Mouse (Mus musculus): ENCODE results near the gene Xpr1. TPM values are rescaled to one million over a fixed set of nuclear protein-coding genes. Genes with fewer than 3 reads are reported as not detected.
A peak's percentile ranks its signal among the peaks of the same experiment; 100 is the strongest.

Xpr1 gene
- polyA plus RNA-seq, 1 experiment from 2014 or later = 10.5 TPM

DNA sequence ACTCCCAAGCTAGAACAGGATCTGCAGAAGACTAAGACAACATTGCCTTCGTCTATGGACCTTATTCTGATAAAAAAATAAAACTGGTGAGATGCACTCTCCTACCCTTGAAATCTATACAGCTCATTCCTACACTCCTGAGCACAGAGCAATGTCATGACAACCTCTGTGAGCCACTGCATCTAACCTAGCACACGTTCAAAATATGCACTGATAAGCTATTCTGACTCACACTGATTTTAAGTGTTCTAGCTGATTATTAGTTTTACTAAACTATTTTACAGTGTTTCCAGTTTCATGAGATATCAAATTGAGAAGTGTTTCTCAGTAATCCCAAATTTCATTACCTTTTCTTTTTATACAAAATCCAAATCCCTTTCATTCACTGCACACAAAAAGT, 23.2 kb downstream of the Xpr1 start:
- 61% methylated on average over 2 of the region's 2 CpGs for WGBS
- no peak overlapping the region for H3K4me3 ChIP-seq (replicated peaks)
- no peak overlapping the region for H3K4me2 ChIP-seq
- no peak overlapping the region for H3K9ac ChIP-seq
- ATAC-seq (replicated peaks; ENCODE audit: low FRiP score) = no peak
- H3K36me3 ChIP-seq = no peaks in the 10 kb centered on the region
- no peak overlapping the region for H3K27ac ChIP-seq
- no peaks in the 10 kb centered on the region for H3K27me3 ChIP-seq
- no peaks in the 10 kb centered on the region for H3K4me1 ChIP-seq
- H3K9me3 ChIP-seq (replicated peaks) = no peaks in the 10 kb centered on the region

DNA sequence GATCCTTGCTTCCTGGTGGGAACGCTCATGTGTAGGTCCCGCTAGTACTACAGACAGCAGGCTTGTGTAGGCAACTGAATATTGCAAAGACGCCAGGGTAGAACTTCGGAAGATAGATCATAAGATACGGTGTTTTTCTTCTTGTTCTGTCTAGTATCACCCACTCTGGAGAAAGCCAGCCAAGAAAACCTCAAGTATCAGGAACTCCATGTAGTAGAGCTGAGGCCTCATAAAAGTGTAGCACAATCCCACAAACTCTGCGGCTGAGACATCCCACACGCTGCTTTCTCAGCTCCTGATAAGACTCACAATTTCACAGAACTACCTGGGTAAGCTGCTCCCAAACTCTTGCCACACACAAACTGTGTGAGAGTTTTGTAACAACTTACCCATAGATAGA, 24.4 kb downstream of the Xpr1 start:
- H3K4me3 ChIP-seq (replicated peaks) = no peak overlapping the region
- no peak overlapping the region for H3K27ac ChIP-seq
- no peaks in the 10 kb centered on the region for H3K27me3 ChIP-seq
- no peak for ATAC-seq (replicated peaks; ENCODE audit: low FRiP score)
- WGBS = 85% methylated on average over 7 of the region's 7 CpGs
- H3K4me2 ChIP-seq = no peak overlapping the region
- H3K36me3 ChIP-seq = no peaks in the 10 kb centered on the region
- H3K9me3 ChIP-seq (replicated peaks) = no peaks in the 10 kb centered on the region
- H3K4me1 ChIP-seq = peaks cover 8% of the 10 kb centered on the region
- no peak overlapping the region for H3K9ac ChIP-seq

DNA sequence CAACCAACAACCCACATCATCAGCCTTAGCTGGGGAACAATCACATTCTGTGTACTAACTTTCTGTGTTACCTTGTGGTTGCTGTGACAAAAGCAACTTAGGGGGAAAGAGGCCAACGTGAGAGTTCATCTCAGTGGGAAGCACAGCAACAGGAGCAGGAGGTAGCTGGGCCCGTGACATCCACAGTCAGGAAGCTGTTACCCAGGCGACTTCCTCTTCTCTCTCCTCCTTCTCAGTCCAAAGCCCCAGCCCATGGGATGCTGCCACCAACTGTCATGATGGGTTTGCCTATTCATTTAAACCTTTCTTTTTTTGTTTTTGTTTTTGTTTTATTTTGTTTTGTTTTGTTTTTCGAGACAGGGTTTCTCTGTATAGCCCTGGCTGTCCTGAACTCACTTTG, 25.7 kb downstream of the Xpr1 start:
- Histone ChIP-seq H3K4me3 (replicated peaks) (no peak overlapping the region), H3K9ac (no peak overlapping the region), H3K27ac (no peak overlapping the region), H3K36me3 (no peaks in the 10 kb centered on the region), H3K4me1 (peaks cover 10% of the 10 kb centered on the region), H3K27me3 (no peaks in the 10 kb centered on the region), H3K9me3 (replicated peaks) (no peaks in the 10 kb centered on the region), H3K4me2 (no peak overlapping the region)
- ATAC-seq (replicated peaks; ENCODE audit: low FRiP score) = no peak
- 72% methylated on average over 4 of the region's 4 CpGs for WGBS

DNA sequence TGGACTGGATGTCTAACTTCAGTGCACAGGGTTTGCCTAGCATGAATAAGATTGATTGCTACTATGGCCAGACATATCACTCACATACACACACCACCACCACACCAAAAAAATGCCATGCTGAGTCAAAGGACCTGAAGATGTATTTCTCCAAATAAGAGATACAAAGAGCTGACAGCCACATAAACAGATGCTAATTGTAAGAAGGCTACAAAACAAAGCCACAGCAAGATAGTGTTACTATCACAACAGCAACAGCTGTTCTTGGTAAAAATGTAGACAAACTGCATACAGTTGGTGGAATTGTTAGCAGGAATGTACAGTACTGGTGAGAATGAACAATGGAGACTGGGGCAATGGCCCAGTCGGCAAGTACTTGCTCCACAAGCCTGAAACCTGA, 28.8 kb downstream of the Xpr1 start:
- 16% methylated on average over 1 of the region's 1 CpGs for WGBS
- Histone ChIP-seq H3K27me3 (no peaks in the 10 kb centered on the region), H3K4me3 (replicated peaks) (no peak overlapping the region), H3K27ac (peak overlapping the region; percentile 23; the same call in 1 of the 2 replicates), H3K9ac (no peak overlapping the region), H3K4me2 (no peak overlapping the region), H3K9me3 (replicated peaks) (no peaks in the 10 kb centered on the region), H3K4me1 (peaks cover 10% of the 10 kb centered on the region), H3K36me3 (no peaks in the 10 kb centered on the region)
- no peak for ATAC-seq (replicated peaks; ENCODE audit: low FRiP score)

DNA sequence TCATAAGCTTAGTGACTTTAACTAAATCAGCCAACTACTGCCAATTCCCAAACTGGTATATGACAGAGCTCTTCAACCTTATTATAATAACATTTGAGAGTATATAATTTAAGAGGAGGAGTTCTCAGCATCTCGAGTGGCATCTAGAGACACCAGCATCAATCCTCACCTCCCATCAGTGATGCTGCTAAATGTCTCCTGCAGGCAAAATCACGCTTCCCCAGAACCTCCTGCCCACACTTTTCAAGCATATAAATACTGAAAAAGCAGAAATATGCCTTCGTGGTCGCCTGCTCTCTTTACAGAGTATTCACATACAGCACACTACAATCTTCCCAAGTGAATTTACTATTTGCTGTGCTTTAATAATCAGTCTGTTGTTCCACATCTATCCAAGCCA, 30.7 kb downstream of the Xpr1 start:
- H3K4me1 ChIP-seq = peaks cover 10% of the 10 kb centered on the region
- no peak for ATAC-seq (replicated peaks; ENCODE audit: low FRiP score)
- no peak overlapping the region for H3K4me2 ChIP-seq
- no peak overlapping the region for H3K27ac ChIP-seq
- WGBS = 84% methylated on average over 4 of the region's 4 CpGs
- H3K9ac ChIP-seq = no peak overlapping the region
- H3K27me3 ChIP-seq = no peaks in the 10 kb centered on the region
- H3K36me3 ChIP-seq = no peaks in the 10 kb centered on the region
- H3K9me3 ChIP-seq (replicated peaks) = no peaks in the 10 kb centered on the region
- no peak overlapping the region for H3K4me3 ChIP-seq (replicated peaks)

DNA sequence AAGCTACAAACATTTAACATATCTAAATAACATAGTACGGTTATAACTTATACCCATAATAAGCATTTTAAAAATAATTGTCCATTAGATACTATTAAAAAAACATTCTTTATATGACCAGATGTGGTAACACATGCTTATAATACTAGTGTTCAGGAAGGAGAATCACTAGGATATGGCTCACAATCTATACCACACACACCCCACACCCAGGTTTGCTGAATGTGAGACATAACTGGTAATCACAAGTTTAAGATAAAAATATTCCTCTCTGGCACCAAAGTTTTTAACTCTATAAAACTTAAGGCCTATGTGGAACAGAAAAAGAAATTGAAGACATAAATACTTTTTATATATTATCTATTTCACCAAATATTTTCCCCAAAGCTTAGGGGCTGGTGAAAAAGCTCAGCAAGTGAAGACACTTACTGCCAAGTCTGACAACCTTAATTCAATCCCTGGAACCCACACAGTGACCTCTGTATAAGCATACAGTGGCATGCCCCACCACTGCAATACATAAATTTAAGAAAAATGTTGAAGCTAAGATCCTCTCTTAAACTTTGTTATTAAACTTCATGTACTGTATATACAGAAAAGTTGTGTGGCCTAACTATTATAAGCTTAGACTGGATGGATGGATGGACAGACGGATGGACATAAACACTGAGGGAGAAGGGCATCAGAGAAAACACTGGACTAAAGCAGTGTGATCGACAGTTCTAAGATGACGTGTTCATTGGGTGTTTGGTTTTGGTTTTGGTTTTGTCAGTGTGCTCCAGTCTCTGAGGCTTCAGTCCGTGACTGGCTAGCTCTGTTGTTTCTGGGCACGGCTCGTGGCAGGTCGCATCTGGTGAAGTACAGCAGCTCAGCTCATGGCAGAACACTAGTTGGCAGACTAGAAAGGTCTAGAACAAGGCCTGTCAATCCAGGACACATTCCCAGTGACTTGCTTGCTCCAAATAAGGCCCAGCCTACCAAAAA, 33.6 kb downstream of the Xpr1 start:
- no peaks in the 10 kb centered on the region for H3K27me3 ChIP-seq
- ATAC-seq (replicated peaks; ENCODE audit: low FRiP score) = no peak
- H3K36me3 ChIP-seq = no peaks in the 10 kb centered on the region
- H3K4me3 ChIP-seq (replicated peaks) = no peak overlapping the region
- H3K9ac ChIP-seq = no peak overlapping the region
- H3K9me3 ChIP-seq (replicated peaks) = no peaks in the 10 kb centered on the region
- 90% methylated on average over 8 of the region's 8 CpGs for WGBS
- no peak overlapping the region for H3K27ac ChIP-seq
- no peak overlapping the region for H3K4me2 ChIP-seq
- H3K4me1 ChIP-seq = peaks cover 9% of the 10 kb centered on the region

DNA sequence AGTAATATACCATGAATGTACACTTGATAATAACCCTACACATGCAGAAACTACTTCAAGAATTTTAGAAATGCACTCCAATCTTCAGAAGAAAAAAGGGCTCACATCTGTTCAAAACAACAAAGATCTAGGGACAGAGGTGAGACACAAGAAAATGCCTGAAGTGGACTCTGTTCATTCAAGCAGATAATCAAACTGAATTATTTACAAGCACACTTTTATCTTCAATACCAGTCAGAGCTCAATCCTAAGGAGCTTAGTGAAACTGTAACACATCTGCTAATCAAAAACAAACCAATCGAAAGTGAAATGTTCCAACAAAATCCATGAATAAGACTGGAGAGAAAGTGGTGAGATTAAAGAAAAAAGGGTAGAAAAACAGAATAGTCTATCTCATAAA, 35.3 kb downstream of the Xpr1 start:
- Histone ChIP-seq H3K27me3 (no peaks in the 10 kb centered on the region), H3K27ac (no peak overlapping the region), H3K4me2 (no peak overlapping the region), H3K9ac (no peak overlapping the region), H3K4me1 (no peaks in the 10 kb centered on the region), H3K4me3 (replicated peaks) (no peak overlapping the region), H3K36me3 (no peaks in the 10 kb centered on the region), H3K9me3 (replicated peaks) (no peaks in the 10 kb centered on the region)
- no peak for ATAC-seq (replicated peaks; ENCODE audit: low FRiP score)
- WGBS = 73% methylated on average over 1 of the region's 1 CpGs

DNA sequence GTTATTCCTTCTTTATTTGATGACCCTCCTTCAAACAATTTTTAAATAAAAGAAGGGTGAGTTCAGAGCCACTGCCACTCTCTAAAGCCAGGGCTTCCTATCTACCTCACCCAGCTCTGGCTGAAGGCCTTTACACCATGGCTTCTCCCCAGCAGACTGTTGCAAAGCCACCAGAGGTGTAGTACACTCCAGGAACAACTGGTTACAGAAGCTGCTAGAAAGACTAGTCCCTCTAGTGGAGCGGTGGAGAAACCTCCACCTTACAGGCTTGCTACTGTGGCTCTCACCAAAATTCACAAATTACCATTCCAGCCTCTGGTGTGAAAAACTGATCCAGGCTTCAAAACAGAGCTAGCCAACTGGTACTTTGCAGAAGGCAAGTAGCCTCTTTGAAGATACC, 37.9 kb downstream of the Xpr1 start:
- no peaks in the 10 kb centered on the region for H3K4me1 ChIP-seq
- ATAC-seq (replicated peaks; ENCODE audit: low FRiP score) = no peak
- no peaks in the 10 kb centered on the region for H3K36me3 ChIP-seq
- H3K9ac ChIP-seq = no peak overlapping the region
- H3K4me3 ChIP-seq (replicated peaks) = no peak overlapping the region
- no peak overlapping the region for H3K27ac ChIP-seq
- no peak overlapping the region for H3K4me2 ChIP-seq
- no peaks in the 10 kb centered on the region for H3K9me3 ChIP-seq (replicated peaks)
- no peaks in the 10 kb centered on the region for H3K27me3 ChIP-seq
- WGBS = 100% methylated on average over 1 of the region's 1 CpGs

DNA sequence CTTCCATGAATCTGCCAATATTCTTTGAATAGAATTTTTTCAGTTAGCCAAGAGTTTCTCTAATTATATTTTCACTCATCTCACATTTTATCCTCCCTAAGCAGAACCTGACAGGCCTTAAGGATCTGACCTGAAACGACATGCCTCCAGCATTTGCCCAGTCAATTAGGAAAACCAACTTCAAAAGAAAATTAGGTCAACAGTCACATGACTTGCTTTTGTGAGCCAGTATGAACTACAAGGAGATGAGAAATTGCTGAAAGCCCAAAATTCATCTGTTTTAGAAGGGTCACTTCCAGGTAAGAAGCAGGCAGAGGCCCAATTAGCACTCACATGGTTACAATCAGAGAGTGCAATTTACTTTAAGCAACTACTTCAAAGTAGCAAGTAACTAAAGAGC, 44.4 kb downstream of the Xpr1 start:
- Histone ChIP-seq H3K4me2 (no peak overlapping the region), H3K36me3 (no peaks in the 10 kb centered on the region), H3K27me3 (no peaks in the 10 kb centered on the region), H3K27ac (no peak overlapping the region), H3K4me1 (no peaks in the 10 kb centered on the region), H3K9me3 (replicated peaks) (no peaks in the 10 kb centered on the region), H3K9ac (no peak overlapping the region), H3K4me3 (replicated peaks) (no peak overlapping the region)
- 30% methylated on average over 1 of the region's 1 CpGs for WGBS
- ATAC-seq (replicated peaks; ENCODE audit: low FRiP score) = no peak

DNA sequence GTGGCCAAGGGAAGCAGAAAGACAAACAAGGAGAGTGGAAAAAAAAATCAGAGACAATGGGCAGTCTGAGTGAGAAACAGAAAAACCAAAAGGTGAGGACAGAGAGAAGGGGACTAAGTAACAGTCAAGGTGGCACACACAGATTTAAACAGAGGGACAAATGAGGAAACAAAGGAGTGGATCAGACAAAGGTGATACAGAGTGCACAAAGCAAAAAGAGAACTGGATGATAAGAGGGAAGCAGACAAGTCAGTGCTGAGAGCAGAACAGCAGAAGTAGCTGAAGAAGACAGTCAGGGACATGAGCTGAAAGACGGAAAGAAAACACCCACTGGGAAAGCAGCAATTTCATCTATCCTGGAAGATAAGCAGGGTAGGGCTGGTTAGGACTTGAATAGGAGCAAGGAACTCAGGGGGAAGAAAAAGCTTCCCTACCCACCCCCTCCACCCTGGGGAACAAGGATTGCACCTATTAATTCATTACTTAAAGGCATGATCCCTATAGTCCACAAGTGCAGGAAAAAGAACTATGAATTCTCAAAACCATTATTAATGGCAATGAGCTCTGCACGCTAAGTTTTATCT, 47.0 kb downstream of the Xpr1 start:
- no peak overlapping the region for H3K27ac ChIP-seq
- no peak overlapping the region for H3K9ac ChIP-seq
- no peak for ATAC-seq (replicated peaks; ENCODE audit: low FRiP score)
- no peaks in the 10 kb centered on the region for H3K4me1 ChIP-seq
- H3K4me2 ChIP-seq = no peak overlapping the region
- WGBS = 61% methylated on average over 2 of the region's 2 CpGs
- H3K9me3 ChIP-seq (replicated peaks) = no peaks in the 10 kb centered on the region
- H3K4me3 ChIP-seq (replicated peaks) = no peak overlapping the region
- no peaks in the 10 kb centered on the region for H3K27me3 ChIP-seq
- no peaks in the 10 kb centered on the region for H3K36me3 ChIP-seq

DNA sequence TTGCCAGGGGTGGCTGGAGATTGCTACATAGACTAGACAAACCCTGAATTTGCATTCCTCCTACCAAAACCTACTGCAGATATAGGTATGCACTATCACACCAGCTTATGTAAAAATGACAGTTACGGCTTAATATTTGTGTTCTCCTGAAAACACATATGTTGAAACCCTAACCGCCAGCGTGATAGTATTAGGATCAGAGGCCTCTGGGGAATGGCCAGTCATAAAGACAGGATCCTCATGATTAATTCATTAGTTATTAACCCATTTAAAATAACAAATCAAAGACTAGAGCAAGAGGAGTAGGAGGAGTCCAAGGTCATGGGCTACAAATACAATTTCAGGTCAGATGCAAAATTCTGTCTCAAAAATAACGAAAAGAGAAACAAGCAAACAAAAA, 50.8 kb downstream of the Xpr1 start:
- ATAC-seq (replicated peaks; ENCODE audit: low FRiP score) = no peak
- WGBS = 81% methylated on average over 4 of the region's 4 CpGs
- Histone ChIP-seq H3K4me1 (0 out of 2 replicates have a peak, but pooled peaks cover 3% of the 10 kb centered on the region), H3K4me3 (replicated peaks) (no peak overlapping the region), H3K9me3 (replicated peaks) (no peaks in the 10 kb centered on the region), H3K27ac (no peak overlapping the region), H3K36me3 (no peaks in the 10 kb centered on the region), H3K4me2 (no peak overlapping the region), H3K27me3 (no peaks in the 10 kb centered on the region), H3K9ac (no peak overlapping the region)

DNA sequence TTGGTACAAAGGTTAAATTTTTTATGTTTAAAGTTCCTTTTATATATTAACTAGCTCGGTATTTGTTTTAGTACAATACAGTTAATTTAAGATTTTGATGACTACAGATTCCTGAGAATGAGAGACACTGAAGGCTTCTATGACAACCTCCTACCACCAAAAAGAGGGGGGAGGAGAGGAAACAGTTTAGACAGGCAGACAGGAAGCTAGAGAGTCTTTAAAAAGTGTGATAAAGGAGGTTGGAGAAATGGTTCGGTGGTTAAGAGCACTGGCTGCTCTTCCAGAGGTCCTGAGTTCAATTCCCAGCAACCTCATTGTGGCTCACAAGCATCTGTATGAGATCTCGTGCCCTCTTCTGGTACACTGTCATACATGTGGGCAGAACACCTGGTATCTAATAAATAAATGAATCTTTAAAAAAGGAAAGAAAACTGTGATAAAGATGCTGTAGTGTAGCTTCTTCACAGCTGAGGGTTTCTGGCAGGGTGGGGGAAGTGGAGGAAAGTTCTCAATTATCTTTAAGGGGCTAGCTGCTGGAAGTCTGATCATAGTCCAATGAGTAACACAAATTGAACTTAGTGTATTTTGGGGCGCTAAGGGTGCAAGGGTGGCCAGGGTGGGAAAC, 55.6 kb downstream of the Xpr1 start:
- 78% methylated on average over 4 of the region's 4 CpGs for WGBS
- Histone ChIP-seq H3K9ac (no peak overlapping the region), H3K36me3 (no peaks in the 10 kb centered on the region), H3K4me2 (no peak overlapping the region), H3K4me1 (0 out of 2 replicates have a peak, but pooled peaks cover 3% of the 10 kb centered on the region), H3K27me3 (no peaks in the 10 kb centered on the region), H3K9me3 (replicated peaks) (no peaks in the 10 kb centered on the region), H3K27ac (no peak overlapping the region), H3K4me3 (replicated peaks) (no peak overlapping the region)
- ATAC-seq (replicated peaks; ENCODE audit: low FRiP score) = no peak

Data from kidney, embryonic 15.5 days (tissue).